In the genomic region with DNA sequence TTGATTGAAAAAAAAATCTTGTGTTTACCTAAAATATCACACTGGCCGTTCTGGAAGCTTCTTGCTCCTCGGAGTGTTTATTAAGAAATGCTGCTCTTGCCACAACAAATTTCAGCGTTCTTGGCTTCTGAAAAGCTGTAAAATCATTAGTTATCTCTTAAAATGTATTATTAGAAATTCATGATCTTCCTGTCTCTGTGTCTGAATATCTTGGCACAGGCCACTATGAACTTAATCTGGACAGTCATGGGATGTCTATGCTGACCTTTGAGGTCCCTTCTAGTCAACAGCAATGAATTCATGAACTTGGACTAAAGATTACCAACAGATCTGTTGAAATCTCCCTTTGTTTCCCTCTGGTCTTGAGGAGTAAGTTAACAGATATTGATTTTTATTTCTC, we compare ENCODE assay signal across 12 mouse cellular contexts.
"Had no signal": no experiment of that assay in that cellular context is flagged by ENCODE, and none has a peak within 500 bp of the region (broad histone marks: within the 10 kb centered on the region; RNA-seq: fewer than 3 reads in every experiment).

No protein-coding gene starts in this region.

- H3K4me2 ChIP-seq: limb, embryonic 15.5 days; midbrain, embryonic 11.5 days; midbrain, embryonic 15.5 days; neural tube, embryonic 12.5 days had no signal

- H3K4me3 ChIP-seq: limb, embryonic 15.5 days; megakaryocyte, embryonic 14.5 days; midbrain, embryonic 15.5 days; neural tube, embryonic 12.5 days had no signal

- DNase-seq: spleen, adult 18-20 months; thymus, adult 18-20 months; thymus, postnatal 14 days had no signal

- H3K4me1 ChIP-seq: limb, embryonic 15.5 days; megakaryocyte, embryonic 14.5 days; midbrain, embryonic 15.5 days; neural tube, embryonic 12.5 days had no signal

- H3K27ac ChIP-seq: limb, embryonic 15.5 days; macrophage; neural tube, embryonic 12.5 days had no signal

- ATAC-seq: hindbrain, embryonic 16.5 days; inflammation-experienced regulatory T-cells, adult 6 months; intestine, postnatal 0 days; midbrain, embryonic 15.5 days had no signal

- H3K9ac ChIP-seq: limb, embryonic 15.5 days; midbrain, embryonic 15.5 days; neural tube, embryonic 12.5 days had no signal

- H3K27me3 ChIP-seq: limb, embryonic 15.5 days; megakaryocyte, embryonic 14.5 days; midbrain, embryonic 15.5 days; neural tube, embryonic 12.5 days had no signal

- H3K9me3 ChIP-seq: limb, embryonic 15.5 days; midbrain, embryonic 15.5 days; neural tube, embryonic 12.5 days had no signal

- H3K36me3 ChIP-seq: limb, embryonic 15.5 days; midbrain, embryonic 15.5 days; neural tube, embryonic 12.5 days had no signal
